Mouse (Mus musculus) right cerebral cortex, adult 18-20 months (tissue): ENCODE data around the gene Hadh.

ENCODE experiments used
- DNase-seq: peaks from one replicate; pipeline ENCODE4 v3.0.0; 2022; ENCODE audit warnings: mixed read lengths

The Hadh gene

DNA sequence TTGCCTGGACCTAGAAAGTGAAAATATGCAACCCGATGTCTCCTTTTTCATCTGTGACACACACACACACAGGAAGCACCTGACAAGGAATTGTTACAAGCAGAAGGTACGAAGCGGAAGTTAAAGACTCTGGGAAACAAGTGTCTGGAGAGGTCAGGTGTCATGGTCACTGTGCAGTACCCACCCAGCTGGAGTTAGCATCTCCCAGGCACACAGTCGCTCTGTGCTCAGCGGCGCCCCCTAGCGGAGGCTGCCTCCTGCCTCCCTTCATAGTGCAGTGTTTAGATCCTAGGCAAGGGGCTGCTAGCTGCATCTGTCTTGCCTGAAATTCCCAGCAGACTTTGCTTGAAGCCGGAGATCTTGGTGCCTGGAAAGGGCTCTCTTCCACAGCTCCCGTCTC is 57.1 kb downstream of the Hadh start:
- no peak for DNase-seq

- no peak for DNase-seq
Measured at GRCm38 (mm10) chr3:131214060-131214658, 57.7 kb downstream of the Hadh start.

- no peak for DNase-seq
Measured at GRCm38 (mm10) chr3:131212200-131212599, 59.7 kb downstream of the Hadh start.

- no peak for DNase-seq
Measured at GRCm38 (mm10) chr3:131208265-131208891, 63.5 kb downstream of the Hadh start.

DNA sequence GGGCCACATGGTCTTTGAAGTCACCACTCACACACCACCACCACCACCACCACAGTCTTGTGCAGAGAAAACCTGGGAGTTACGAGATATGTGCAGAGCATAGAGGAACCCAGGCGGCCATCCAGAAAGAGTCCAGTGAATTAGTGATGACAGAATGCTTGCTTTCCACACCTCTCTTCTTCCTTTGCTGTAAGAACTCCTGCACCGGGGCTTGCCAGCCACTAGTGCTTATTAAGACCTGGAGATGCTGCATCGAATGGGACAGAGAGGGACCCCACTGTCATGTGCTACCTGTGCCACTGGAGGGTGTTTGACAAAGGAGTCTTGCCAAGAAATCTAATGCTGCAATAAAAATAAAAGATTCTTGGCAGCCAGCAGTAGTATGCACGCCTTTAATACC is 64.1 kb downstream of the Hadh start:
- DNase-seq = no peak

GRCm38 (mm10) chr3:131202311-131202710 is 69.6 kb downstream of the Hadh start:
- DNase-seq = no peak

- no peak for DNase-seq
Measured at GRCm38 (mm10) chr3:131199590-131200288, 72.2 kb downstream of the Hadh start.

DNA sequence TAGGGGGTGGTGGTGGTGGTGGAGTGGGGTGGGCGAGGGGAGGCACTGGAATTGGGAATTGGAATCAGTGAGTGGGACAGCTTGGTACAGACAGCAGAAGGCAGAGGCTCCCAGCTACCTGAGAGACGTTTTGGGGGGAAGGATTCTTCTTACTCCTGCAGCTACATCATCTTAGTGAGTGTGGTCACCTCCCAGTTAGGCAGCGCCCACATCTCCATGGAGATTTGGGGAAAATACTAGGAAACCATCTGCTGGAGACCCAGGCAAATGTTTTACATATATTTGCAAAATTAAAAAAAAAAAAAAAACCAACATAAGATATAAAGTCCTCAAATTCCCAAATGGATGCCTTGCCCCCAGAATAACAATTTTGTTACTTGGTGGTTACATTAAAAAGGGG is 72.9 kb downstream of the Hadh start:
- no peak for DNase-seq

DNA sequence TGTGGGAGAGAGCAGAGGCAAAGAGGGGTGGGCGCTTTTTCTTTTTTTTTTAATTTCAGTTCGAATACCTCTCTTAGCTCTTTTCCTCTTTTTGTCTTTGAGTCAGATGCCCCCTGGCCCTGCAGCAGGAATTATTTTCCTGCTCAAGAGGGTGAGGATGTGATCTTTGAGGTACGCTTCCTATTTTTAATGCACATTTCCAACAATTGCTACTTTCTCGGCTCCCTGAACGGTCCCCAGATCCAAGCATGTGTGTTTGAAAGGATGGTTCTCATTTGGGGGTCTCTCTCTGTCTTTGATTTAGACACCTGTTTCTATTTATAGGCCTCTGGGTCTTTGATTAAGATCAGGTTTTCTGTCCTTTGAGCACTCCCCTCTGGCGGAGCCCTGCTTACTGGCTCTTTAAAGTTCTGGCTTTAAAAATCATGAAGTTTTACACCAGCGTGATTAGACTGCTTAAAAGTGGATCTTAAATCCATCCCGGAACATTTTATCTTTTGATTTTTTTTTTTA is 75.3 kb downstream of the Hadh start:
- no peak for DNase-seq

DNA sequence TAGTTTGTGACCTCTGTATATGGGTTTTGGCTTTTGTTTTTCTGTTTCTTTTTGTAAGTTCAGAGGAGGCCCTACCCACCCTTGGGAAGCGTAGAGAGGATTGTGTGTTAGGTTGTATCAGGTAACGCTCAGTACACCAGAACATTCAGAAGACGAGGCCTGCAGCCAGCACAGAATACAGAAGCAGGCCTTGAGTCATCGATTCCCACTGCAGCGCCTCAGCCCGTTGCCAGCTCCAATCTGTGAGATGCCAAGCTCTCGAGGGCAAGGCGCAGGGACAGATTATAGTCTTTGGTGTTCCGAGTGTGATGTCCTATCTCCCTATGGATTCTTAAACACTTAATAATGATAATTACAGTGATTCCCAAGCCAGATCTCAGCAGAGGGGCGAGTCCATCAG is 75.9 kb downstream of the Hadh start:
- no peak for DNase-seq

DNA sequence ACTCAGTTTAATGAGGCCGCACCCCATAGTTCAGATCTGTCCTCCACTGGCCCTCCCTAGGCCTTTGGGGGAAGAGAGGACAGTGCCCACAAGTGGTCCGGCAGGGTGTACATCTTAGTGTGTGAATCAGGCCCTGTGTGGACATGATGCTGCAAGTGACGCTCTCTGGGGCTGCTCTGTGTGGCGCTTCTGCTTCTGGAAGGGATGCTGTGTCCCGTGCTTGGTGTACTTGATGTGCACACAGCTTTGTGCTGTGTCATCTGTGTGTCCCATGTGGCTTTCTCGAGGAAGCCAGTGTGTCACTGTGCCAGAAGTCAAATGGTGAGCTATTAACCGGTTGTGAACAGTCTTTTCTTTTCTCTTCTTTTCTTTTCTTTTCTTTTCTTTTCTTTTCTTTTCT is 80.4 kb downstream of the Hadh start:
- DNase-seq = no peak

DNA sequence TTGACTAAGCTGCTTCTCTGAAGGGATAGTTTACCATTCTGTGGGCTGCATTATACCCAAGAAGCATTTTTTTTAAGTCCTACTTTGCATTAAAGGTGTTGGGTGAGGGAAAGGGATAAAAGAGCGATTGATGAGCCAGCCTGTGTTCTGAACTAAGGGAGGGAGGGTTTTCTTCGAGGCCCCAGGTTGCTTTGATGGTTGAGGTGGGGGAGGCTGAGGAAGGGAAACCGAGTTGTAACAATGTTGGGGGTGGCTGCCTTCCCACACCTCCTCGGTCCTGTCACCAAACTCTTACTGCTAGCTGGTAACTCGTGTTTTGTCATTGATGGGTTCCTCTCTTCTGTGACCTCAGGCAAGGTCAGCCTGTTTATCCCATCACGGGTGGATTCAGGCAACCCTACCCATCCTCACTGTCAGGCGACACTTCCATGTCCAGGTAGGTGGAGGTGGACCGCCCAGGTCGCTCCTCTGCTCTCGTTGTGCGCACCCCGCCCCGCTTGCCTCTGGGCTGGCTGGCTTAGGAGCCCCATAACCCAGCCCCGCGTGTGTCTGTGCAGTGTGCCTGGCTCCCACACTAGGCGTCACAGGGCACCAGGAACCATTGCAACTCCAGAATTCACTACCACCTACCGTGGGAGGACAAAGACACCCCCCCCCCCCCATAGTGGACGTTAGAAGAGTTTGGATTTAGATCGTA is 81.1 kb downstream of the Hadh start:
- no peak for DNase-seq

- DNase-seq = no peak
Measured at GRCm38 (mm10) chr3:131190239-131190638, 81.7 kb downstream of the Hadh start.

DNA sequence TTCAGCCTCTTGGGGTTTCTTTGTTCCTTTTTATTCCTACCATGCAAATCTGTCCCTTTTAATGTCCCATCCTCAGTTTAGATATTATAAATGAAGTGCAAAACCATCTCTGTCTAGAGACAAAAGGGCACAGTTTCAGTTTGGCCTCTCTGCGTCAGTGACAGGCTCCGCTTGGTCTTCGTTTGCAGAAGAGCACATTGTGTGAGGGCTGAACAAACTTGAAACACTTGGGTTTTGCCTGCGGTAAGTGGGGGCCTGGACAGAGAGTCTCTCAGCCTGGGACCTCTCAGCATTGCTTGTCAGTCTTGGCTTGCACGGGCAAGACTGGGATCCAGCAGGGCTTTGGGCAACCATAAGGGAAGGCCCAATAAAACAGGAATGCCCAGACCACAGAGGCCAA is 85.7 kb downstream of the Hadh start:
- no peak for DNase-seq
